Mouse (Mus musculus) spleen, embryonic (tissue): ENCODE measurements around the gene Fam104a.

Experiments used
- CTCF ChIA-PET: fragments of 350-600 bp; sonication (Branson Sonifier 250); formaldehyde crosslinking; loops from one replicate; lab custom pipeline; 2022; lab: Charles Lee

Fam104a gene

DNA sequence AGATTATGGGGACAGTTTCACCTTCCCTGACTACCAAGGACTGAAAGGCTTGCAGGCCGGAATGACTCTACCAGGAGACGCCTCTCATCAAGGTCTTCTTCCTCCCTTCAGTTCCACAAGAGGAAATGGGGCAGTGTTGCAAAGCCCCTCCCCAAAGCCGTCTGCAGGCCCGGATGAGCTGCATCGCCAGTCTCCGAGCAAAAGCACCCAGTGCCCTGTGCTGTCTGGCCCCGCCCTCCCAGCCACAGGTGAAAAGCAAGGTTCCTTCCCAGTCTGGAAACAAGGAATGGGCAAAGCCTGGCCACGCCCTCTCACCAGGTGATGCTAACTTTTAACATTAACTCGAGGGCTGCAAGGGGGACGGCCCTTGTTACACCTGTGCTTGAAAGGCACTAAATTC lies 17.3 kb downstream of the Fam104a start:
- CTCF ChIA-PET = no interaction called here

DNA sequence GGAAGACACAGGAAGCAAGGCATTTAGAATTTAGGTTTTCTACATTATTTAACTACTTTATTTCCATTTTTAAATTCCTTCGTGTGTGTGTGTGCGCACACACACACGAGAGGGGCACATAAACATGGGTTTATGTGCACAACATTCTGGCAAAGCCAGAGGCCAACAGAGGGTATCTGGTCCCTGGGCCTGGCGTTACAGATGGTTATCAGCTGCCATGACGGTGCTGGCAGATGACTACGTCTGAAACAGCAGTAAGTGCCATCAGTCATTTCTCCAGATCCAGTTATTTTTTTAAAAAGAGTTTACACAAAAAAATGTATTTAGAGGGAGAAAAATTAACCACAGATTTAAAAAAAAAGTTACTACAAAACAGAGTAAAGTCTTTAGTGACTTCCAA lies 17.8 kb downstream of the Fam104a start:
- CTCF ChIA-PET = no interaction called here

DNA sequence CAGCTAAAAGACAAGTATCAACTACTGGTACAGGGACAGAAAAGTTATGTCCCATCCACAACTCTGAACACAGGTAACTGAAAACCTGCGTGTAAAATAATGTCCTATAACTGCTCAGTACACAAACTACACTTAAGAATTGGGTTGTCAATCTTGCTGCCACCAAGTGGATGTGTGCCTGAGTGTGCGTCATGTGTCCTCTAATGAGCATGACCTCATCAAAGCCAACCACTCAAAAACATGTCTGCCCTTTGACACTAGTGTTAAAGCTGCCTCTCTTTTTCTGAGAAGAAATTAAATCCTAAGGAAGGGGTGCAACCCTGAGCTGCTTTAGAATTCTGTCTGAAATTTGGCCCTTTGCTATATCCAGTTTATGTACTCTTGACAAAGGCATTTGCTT lies 19.7 kb downstream of the Fam104a start:
- CTCF ChIA-PET = interaction anchor here (1.6 kb wide), 1 partner anchor 10 kb away, joined by 4 read pairs; no protein-coding TSS in a partner anchor

DNA sequence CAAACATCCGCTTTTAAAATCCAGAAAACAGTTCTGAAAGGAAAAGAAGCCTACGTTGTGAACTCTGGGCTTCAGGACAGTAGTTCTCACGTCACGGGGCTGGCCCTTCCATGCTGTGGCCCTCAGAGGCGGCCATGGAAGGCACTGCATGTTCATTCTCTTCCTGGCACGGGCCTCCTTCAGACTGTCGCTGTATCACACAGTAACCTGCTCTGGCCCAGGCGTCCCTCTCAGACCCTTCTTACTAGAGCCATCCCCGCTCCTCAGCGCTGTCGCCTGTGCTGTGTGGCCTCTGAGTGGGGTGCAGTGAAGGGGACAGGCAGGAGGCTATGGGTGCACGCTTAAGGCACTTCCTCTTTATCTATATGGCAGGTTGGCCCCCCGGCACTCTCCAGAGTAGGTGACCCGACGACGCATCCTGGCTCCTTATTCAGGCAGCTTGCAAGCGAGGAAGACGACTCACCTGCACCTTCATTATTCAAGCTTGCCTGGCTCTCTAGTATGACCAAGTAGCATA lies 22.1 kb downstream of the Fam104a start:
- CTCF ChIA-PET = no interaction called here

DNA sequence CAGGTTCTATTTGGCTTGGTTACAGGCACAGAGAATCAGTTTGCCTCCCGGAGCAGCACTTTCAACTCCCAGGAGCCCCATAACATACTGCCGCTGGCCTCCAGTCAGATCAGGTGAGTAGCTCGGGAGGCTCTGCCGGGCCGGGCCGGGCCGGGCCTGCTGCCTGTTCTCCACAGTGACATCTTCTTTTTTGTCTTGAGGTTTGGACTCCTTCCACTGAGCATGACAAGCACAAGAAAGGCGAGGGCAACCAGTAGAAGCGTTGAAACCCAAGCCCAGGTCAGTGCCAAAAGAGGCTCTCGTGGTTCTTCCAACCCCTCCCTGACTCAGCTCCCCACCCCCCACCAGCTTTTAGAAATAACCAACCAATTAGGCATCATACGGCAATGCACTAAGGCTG lies 23.0 kb downstream of the Fam104a start:
- CTCF ChIA-PET = no interaction called here

DNA sequence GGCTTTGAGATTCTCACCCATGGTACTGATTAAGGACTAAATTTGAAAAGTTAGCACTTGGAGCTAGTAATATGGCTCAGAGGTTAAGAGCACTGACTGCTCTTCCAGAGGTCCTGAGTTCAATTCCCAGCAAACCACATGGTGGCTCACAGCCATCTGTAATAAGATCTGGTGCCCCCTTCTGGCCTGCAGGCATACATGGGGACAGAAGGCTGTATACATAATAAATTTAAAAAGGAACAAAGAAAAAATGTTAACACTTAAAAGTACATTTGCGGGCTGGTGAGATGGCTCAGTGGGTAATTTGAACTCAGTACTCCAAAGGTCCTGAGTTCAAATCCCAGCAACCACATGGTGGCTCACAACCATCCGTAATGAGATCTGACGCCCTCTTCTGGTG lies 23.7 kb downstream of the Fam104a start:
- CTCF ChIA-PET = interaction anchor here (0.6 to 0.7 kb wide), 3 partner anchors 9 to 1695 kb away, joined by 3 read pairs; no protein-coding TSS in a partner anchor

DNA sequence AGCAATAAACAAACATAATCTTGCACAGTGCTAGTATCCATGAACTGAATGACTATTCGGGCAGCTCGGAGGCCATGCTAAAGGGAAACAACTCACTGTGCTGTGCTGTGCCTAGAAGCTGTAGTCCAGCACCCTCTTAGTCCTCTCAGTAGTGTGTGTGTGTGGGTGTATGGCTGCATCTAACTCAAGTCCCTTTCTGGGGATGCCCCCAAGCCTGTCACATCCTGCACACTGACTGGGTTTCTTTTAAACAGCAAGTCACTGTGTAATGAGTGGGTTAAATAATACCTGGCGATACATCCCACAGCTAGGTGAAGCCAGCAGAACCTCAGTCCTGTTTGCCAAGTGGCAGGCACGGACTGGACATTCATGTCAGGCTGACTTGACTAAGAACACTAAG lies 25.2 kb downstream of the Fam104a start:
- CTCF ChIA-PET = interaction anchor here (0.6 kb wide), 1 partner anchor 43 kb away, joined by 3 read pairs; no protein-coding TSS in a partner anchor

DNA sequence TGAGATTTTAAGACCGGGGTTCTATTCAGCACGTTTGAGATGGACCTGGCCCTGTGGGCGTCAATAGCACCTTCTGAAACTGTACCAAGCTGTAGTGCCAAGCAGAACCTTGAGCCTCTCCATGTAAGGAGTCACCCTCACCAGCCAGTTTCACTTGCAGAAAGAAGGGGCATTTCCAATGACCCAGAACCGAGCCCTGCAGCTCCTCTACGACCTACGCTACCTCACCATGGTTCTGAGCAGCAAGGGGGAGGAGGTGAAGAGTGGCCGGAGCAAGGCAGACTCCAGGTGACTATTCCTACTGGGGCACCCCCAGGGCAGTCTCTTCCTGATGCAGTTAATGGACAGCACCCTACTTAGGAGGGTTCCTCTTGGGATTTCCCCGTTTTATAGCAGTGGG lies 25.6 kb downstream of the Fam104a start:
- CTCF ChIA-PET = interaction anchor here (0.6 kb wide), 1 partner anchor 42 kb away, joined by 3 read pairs; no protein-coding TSS in a partner anchor

DNA sequence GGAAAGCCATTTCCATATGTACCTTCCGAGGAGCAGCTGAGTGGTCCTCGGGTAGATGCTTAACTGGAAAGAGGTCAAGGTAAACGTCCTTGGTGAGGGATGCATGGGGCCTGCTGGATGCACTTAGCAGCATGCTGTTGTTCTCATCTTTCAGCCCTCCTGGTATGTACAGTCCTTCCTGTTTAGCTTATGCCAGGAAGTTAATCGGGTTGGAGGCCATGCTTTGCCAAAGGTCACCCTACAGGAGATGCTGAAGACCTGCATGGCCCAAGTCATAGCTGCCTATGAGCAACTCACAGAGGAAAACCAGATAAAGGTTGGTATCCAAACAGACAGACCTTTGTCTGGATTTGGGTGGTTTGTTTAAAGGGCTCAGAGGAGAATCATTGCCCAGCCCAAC lies 26.7 kb downstream of the Fam104a start:
- CTCF ChIA-PET = interaction anchor here (0.6 kb wide), 1 partner anchor 162 kb away, joined by 7 read pairs; no protein-coding TSS in a partner anchor

DNA sequence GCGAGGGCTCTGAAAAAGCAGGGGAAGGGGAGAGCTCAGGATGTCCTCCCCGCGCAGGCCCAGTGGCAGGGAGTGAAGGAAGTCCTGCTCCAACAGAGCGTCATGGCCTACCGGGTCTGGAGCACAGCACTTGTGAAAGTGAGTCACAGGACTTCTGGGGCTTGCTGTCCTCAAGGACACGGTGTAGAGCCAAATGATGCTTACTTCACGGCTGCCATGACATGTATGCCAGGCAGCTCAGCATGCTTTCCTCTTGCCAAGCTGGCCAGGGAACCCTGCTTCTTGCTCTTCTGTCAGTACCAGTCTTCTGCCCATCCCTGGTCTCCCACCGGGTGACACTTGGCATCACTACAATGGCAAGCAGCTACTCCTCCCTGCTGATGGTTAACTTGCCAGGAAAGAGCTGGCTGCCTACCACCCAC lies 27.4 kb downstream of the Fam104a start:
- CTCF ChIA-PET = no interaction called here

DNA sequence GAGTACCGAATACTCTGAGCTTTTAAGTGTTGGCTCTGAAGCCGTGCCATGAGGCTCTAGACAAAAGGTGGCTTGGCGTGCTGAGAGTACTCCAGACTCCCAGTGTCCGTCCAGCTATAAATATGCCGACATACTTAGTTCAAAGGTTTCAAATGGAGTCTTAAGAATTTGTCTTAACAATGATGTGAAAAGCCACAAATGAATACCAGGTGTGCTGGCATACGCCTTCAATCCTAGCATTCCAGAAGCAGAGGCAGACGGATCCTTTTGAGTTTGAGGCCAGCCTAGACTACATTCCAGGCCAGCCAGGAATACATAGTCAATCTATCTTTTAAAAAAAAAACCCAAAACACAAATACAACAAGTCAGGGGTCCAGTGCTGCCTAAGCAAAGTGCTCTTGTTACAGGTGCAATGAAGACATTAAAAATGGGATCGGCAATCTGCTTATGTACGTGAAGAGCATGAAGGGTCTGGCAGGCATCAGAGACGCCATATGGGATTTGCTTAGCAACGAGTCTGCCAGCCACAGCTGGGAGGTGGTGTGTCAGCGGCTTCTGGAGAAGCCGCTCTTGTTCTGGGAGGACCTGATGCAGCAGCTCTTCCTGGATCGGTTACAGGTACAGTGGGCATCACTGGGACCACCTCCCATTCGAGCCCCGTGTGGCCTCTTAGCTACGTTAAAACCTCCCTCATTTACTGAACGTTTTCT lies 29.2 kb downstream of the Fam104a start:
- CTCF ChIA-PET = interaction anchor here (1.4 kb wide), 1 partner anchor 10 kb away, joined by 4 read pairs; no protein-coding TSS in a partner anchor

DNA sequence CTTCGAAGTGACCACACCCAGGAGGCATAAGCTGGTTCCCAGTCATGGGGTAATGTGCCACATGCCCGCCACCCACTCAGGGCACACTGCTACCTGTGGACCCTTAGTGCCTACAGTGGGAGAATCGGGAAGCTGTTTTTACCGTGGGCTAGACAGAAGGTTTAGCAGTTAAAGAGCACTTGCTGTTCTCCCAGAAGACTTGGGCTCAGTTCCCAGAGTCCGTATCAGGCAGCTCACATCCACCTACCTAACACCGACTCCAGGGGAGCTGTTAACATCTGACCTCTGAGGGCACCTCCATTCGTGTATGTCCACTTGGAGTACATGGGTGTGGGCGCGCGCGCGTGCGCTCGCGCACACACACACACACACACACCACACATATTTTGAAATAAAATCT lies 29.9 kb downstream of the Fam104a start:
- CTCF ChIA-PET = interaction anchor here (1.4 kb wide), 1 partner anchor 11 kb away, joined by 4 read pairs; no protein-coding TSS in a partner anchor

DNA sequence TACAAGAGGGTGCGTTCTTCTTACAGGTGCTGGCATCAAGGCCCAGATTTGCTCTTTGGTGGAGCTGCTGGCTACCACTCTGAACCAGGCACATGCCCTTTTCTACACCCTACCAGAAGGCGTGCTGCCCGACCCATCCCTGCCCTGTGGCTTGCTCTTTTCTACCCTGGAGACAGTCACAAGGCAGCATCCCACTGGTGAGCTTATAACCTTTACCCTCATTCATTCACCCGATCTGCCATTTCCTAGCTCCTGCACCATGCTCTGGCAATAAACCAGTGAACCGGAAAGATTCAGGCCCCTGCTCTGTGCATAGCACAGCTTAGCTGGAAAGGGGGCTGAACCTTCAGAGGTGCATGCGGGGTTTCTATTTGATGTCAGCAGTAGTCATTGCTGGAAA lies 31.4 kb downstream of the Fam104a start:
- CTCF ChIA-PET = no interaction called here

DNA sequence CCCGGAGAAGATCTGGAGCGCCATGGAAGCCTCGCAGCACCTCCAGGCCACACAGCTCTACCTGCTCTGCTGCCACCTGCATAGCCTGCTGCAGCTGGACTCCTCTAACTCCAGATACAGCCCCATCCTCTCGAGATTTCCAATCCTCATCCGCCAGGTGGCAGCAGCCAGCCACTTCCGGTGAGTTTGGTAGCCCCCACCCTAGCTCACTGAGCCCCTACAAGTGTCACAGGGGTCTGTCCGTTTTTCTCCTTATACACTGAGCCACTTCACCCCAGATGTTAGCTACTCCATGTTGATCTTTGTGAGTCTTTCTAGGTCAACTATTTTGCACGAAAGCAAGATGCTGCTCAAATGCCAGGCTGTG lies 32.1 kb downstream of the Fam104a start:
- CTCF ChIA-PET = interaction anchor here (1.1 kb wide), 1 partner anchor 8 kb away, joined by 3 read pairs; no protein-coding TSS in a partner anchor

DNA sequence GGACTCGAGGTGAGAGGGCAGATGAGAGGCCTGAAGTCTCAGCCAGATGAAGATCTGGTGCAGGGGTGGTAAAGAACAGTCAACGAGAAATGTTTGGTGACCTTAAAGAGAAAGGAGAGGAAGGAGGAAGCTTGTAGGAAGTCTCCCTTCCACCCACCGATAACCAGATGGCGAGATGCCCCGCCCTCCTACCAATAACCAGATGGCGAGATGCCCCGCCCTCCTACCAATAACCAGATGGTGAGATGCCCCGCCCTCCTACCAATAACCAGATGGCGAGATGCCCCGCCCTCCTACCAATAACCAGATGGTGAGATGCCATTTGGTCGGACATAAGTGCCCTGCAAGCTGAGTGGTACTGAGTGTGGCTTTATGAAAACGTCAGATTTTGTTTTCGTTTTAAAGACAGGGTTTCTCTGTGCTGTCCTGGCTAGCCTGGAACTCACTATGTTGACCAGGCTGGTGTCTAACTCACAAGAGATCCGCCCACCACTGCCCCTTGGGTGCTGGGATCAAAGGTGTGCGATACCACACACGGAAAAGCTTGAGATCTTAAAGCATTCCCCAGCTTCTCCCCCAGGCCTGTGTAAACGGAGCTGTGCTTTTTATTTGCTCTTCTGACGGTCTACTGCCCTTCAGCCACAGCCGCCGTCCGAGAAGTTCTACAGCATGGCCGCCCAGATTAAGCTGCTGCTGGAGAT lies 32.6 kb downstream of the Fam104a start:
- CTCF ChIA-PET = interaction anchor here (1.1 kb wide), 1 partner anchor 9 kb away, joined by 3 read pairs; no protein-coding TSS in a partner anchor

DNA sequence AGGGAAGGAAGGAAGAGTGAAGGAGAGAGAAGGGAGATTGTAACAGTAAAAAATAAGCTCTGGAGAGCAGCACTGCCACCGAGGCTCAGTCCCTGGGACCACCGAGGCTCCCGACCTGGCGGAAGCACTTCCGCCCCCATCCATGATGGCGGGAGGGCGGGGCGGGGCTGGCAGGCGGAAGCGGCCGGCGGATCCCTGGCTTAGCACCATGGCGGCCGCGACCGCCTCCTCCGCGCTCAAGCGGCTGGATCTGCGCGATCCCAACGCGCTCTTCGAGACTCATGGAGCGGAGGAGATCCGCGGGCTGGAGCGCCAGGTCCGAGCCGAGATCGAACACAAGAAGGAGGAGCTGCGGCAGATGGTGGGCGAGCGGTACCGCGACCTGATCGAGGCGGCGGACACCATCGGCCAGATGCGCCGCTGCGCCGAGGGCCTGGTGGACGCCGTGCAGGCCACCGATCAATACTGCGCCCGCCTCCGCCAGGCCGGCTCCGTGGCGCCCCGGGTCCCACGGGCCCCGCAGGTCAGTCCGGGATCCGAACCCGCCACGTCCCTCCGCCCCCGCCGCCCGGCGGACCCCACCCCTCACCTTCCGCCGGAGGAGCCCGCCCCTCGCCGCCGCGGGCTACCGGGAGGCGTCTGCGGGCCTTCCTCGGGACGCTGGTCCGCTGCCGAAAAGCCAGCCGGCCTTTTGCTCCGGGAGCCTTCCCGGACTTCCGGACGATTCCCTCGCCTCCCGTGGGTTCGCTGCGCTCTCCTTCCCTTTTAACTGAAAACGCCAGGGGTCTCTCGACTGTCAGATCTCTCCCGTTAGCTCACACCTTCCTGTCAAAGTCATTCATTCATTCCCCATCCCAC lies 34.4 kb downstream of the Fam104a start, which contains the start of gene Slc39a11:
Gene Slc39a11, minus strand, starts transcription at position 727 of the 858 bp plus-strand sequence.
- CTCF ChIA-PET = no interaction called here

DNA sequence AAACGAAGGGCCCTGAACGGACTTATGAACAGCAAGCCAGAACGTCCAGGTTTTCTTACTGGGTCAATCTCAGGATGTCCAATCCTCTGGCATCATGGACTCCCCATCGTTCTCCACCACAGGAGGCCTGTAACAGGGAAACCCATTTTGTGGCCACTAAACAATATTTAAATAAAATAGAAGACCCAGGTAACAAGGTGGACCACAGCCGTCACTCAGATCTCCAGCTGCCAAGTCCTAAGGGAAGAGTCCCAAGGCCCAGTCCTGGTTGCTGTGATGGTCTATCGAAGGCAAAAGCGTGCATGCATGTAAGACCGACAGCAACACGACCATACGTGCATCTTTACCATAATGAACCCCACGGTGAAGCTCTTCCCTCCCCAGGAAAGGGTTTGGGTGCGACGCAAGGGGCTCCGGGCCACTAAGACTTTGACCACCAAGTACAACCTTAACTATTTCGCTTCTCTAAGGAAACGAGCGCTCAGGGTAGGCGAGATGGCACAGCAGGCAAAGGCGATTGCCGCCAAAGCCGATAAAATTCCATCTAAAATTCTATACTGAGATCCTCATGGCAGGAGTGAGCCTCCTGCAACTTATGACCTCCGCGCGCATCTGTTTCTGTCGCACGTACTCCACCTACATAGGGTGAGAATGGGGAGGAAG lies 35.1 kb downstream of the Fam104a start, which contains the start of gene Cog1:
Gene Cog1, plus strand, starts transcription at position 480 of the 663 bp plus-strand sequence.
- CTCF ChIA-PET = no interaction called here

DNA sequence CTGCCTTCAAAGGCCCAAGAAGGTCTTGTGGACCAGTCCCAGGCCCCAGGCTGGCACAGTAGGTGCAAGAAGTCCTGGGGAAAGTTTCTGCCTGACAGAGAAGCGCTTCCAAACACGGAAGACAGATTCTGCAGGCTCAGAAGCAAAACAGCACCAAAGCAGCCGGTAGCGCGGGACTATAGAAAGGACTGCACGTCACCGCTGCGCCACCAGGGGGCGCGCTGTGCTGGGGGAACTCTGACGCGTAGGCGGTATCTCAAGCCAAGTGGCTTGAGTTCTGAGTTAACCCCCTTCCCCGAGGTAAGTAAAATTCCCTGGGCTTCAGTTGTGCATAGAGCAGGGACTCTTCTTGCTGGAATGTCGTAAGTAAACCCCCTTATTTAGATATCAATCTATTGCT lies 35.8 kb downstream of the Fam104a start:
- CTCF ChIA-PET = no interaction called here

DNA sequence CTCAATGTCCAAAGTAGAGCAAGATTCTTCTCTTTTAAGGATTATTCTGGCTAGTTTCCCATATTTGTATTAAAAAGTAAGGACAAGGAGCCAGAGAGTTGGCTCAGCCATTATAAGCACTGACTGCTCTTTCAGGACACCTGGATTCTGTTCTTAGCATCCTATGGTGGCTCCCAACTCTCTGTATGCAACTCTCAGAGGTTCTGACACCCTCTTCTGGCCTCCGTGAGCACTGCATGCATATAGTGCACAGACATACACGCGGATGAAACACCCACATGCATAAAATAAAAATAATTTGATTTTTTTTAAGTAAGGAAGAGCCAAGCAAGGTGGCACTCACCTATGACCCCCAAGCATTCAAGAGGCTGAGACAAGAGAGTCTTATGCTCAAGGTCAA lies 38.8 kb downstream of the Fam104a start:
- CTCF ChIA-PET = no interaction called here

DNA sequence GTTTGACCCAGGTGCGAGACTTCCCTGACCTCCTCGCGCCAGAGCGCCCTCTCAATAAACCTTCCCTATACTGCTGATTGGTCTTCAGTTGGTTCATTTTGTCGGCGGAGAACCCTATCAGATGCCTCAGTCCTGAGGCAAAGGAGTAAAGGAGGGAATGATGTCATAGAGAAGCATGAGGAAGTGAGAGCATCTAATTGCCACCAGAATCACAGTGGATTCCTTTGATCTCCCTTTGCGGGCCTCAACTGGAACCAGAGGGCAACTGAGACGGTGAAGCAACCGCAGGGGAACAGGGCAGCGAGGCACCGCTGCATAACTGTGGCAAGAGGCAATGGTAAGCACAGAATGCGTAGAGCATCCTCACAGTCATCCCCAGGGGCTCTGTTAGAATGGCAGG lies 45.3 kb downstream of the Fam104a start:
- CTCF ChIA-PET = no interaction called here

DNA sequence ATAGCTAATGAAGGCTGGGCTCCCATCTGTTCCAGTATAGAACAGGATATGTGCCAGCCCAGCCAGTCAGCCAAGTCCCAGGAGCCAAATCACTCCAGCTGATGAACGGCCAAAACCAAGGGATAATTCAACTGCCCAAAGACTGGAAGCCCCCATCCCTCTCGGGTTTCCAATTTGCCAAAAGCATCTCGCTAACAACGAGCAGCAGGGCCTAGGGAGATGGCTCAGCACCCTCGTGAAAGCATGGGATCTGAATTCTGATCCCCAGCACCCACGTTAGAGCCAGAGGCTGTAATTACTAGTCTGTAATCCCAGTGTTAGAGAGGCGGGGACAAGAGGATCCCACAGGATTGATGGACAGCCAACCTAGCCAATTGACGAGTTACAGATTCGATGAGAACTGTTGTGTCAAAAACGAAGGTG lies 49.2 kb downstream of the Fam104a start:
- CTCF ChIA-PET = no interaction called here
